Mouse (Mus musculus) olfactory bulb, adult 2 months (tissue): ENCODE results near the gene Pou2f2.

Experiments used
- CTCF ChIP-seq: fragments of 200-500 bp; IDR thresholded peaks from 2 replicates; pipeline ENCODE4 v1.5.1; 2012; ENCODE audit warnings: low read depth, mild to moderate bottlenecking, low read length, moderate library complexity; ENCODE audit not compliant: insufficient read depth
- POLR2A ChIP-seq: fragments of 200-500 bp; IDR thresholded peaks from 2 replicates; pipeline ENCODE4 v1.6.1; 2012; ENCODE audit warnings: mild to moderate bottlenecking, low read depth, low read length, moderate library complexity; ENCODE audit not compliant: insufficient read depth

GRCm38 (mm10) chr7:25195148-25195547 lies 15.6 kb upstream of the Pou2f2 start:
- TF ChIP-seq POLR2A: no peak
- TF ChIP-seq CTCF: no peak
